8 mouse cellular contexts compared by ENCODE assay signal in the genomic region with DNA sequence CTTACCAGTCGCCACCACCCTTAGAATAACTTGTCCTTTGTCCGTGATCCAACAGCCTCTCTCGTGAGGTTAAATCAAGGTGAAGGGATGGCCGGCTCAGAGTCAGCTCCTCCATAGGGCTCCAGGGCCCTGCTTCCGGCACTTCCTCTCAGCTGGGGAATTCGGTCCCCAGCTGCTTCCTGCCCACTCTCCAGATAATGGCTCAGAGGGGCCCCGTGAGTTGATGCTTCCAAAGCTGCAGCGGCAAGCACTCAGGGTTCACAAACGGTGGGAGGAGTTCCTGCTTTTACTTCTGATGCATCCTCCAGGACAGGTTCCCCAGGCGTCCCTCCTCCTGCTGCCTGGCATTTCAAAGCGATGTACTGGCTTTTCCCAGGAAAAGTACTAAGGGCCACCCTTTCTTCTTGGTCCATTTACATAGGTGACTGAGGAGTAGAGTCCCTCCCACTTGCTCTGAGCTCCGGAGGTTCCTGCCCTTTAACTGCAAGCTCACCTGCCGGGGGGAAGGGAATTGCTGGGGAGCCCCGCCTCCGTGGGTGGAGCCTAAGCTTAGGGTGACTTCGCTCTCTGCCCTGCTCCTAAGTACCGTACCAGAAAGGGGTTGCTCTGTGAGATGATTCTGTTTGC.
DNase-seq lines count a peak whose midpoint lies in the region; ATAC-seq lines count a peak whose summit lies in the region.

No protein-coding gene starts in this region.

- peak; percentile 37; the same call in 1 of the 2 replicates for ATAC-seq in granulocyte monocyte progenitor cell, adult 5-6 weeks (replicated peaks; ENCODE audit: poor library complexity, severe bottlenecking)
- ATAC-seq in intestine, embryonic 16.5 days = peak; percentile 97
- ATAC-seq in liver, embryonic 15.5 days (ENCODE audit: insufficient read depth) = peak; percentile 69
- peak; percentile 55; the same call in 1 of the 2 replicates for ATAC-seq in neural tube, embryonic 14.5 days (ENCODE audit: low read depth)

- no peaks in the 10 kb centered on the region for H3K27me3 ChIP-seq in intestine, embryonic 16.5 days (replicated peaks; ENCODE audit: control insufficient read depth, insufficient read depth, low read length)
- H3K27me3 ChIP-seq in liver, embryonic 15.5 days = no peaks in the 10 kb centered on the region
- no peaks in the 10 kb centered on the region for H3K27me3 ChIP-seq in neural tube, embryonic 14.5 days (ENCODE audit: control insufficient read depth, insufficient read depth, low read length)

- intact Hi-C loops in left cerebral cortex, postnatal 4 days (cut with DNase I) = no loop called here

- peak overlapping the region; percentile 20 for H3K4me3 ChIP-seq in intestine, embryonic 16.5 days (ENCODE audit: low read length)
- no peak overlapping the region for H3K4me3 ChIP-seq in liver, embryonic 15.5 days (replicated peaks)
- peak overlapping the region; percentile 7; the same call in 1 of the 2 replicates for H3K4me3 ChIP-seq in neural tube, embryonic 14.5 days (ENCODE audit: low read depth, low read length)

- no peaks in the 10 kb centered on the region for H3K9me3 ChIP-seq in intestine, embryonic 16.5 days (ENCODE audit: control insufficient read depth, low read length)
- H3K9me3 ChIP-seq in liver, embryonic 15.5 days (replicated peaks) = no peaks in the 10 kb centered on the region
- no peaks in the 10 kb centered on the region for H3K9me3 ChIP-seq in neural tube, embryonic 14.5 days (ENCODE audit: control insufficient read depth, low read length)

- WGBS in intestine, embryonic 16.5 days = 12% methylated on average over 17 of the region's 17 CpGs
- 5% methylated on average over 17 of the region's 17 CpGs for WGBS in liver, embryonic 15.5 days (ENCODE audit: insufficient replicate concordance)
- 8% methylated on average over 17 of the region's 17 CpGs for whole genome bisulfite sequencing in neural tube, embryonic 14.5 days

- peak overlapping the region; percentile 34; the same call in 1 of the 2 replicates for H3K9ac ChIP-seq in intestine, embryonic 16.5 days (ENCODE audit: low read depth, low read length)
- H3K9ac ChIP-seq in liver, embryonic 15.5 days = no peak overlapping the region
- H3K9ac ChIP-seq in neural tube, embryonic 14.5 days (replicated peaks; ENCODE audit: low read depth, low read length) = peak overlapping the region; percentile 21; the same call in 1 of the 2 replicates

- peaks cover 17% of the 10 kb centered on the region for H3K4me1 ChIP-seq in intestine, embryonic 16.5 days (ENCODE audit: control insufficient read depth, insufficient read depth, low read length)
- H3K4me1 ChIP-seq in liver, embryonic 15.5 days (replicated peaks) = peaks cover 5% of the 10 kb centered on the region; the same call in 1 of the 2 replicates
- no peaks in the 10 kb centered on the region for H3K4me1 ChIP-seq in neural tube, embryonic 14.5 days (ENCODE audit: control insufficient read depth, insufficient read depth, low read length)

- H3K27ac ChIP-seq in intestine, embryonic 16.5 days (ENCODE audit: low read length) = peak overlapping the region; percentile 80
- no peak overlapping the region for H3K27ac ChIP-seq in liver, embryonic 15.5 days (replicated peaks)
- H3K27ac ChIP-seq in neural tube, embryonic 14.5 days (ENCODE audit: low read depth, low read length) = no peak overlapping the region

- H3K4me2 ChIP-seq in intestine, embryonic 16.5 days (ENCODE audit: low read depth, low read length) = peak overlapping the region; percentile 48
- peak overlapping the region; percentile 40 for H3K4me2 ChIP-seq in liver, embryonic 15.5 days
- peak overlapping the region; percentile 34 for H3K4me2 ChIP-seq in neural tube, embryonic 14.5 days (ENCODE audit: low read depth, low read length)

- H3K36me3 ChIP-seq in intestine, embryonic 16.5 days (ENCODE audit: control insufficient read depth, insufficient read depth, low read length) = peaks cover 6% of the 10 kb centered on the region; the same call in 1 of the 2 replicates
- no peaks in the 10 kb centered on the region for H3K36me3 ChIP-seq in liver, embryonic 15.5 days (replicated peaks)
- H3K36me3 ChIP-seq in neural tube, embryonic 14.5 days (ENCODE audit: control insufficient read depth, insufficient read depth, low read length) = no peaks in the 10 kb centered on the region

- peak; percentile 52 to 79 for DNase-seq in adrenal gland, adult (ENCODE audit: inconsistent age in 2 of 2, low spot score in 1 of 2)
- DNase-seq in adrenal gland, adult 8-10 months = no peak
- no peak for DNase-seq in left cerebral cortex, postnatal 4 days
- no peak for DNase-seq in adipocyte (ENCODE audit: low spot score)

Comparison
In these comparisons a context has a peak if more than half of its experiments do, and no peak if none do; other contexts are left out.
1. DNase-seq: peak in adrenal gland, adult (2 of 2); none in adrenal gland, adult 8-10 months (single experiment), left cerebral cortex, postnatal 4 days (single experiment) and adipocyte (single experiment).
2. ATAC-seq: peak in every context shown above with its lines; median percentile 97 in intestine, embryonic 16.5 days; 69 in liver, embryonic 15.5 days; 55 in neural tube, embryonic 14.5 days; 37 in granulocyte monocyte progenitor cell, adult 5-6 weeks.
3. Peak in every context shown above with its lines, with median percentiles within 50 percentile points of each other: H3K4me2 ChIP-seq.